Mouse (Mus musculus) spleen, adult 2 months (tissue): ENCODE data around the gene Asb9.

ENCODE experiments used
- CTCF ChIP-seq: fragments of 200-500 bp; IDR thresholded peaks from 2 replicates; pipeline ENCODE4 v1.5.1; 2011; ENCODE audit warnings: mild to moderate bottlenecking, inconsistent platforms; ENCODE audit not compliant: insufficient read depth, insufficient read length, insufficient replicate concordance; ENCODE audit errors: extremely low read depth
- POLR2A ChIP-seq: fragments of 200-500 bp; IDR thresholded peaks from 2 replicates; pipeline ENCODE4 v1.6.1; 2011; ENCODE audit warnings: low read depth, low read length, inconsistent platforms

DNA sequence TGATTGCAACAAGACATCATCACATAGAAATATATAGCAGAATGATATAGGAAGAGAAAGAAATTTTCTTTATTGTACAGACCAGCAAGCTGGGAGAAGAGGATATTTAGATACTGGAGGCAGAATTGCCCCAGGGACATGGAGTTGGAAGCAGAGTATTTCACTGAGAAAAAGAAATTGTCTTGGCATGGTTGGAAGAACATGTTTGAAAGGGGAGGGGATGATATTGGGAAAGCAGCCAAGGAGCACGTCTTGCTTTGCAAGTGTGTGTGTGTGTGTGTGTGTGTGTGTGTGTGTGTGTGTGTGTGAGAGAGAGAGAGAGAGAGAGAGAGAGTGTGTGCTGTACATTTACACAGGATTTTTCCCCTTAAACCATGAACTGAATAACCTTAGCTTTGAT is 64.1 kb downstream of the Asb9 start:
- no peak for TF ChIP-seq CTCF
- TF ChIP-seq POLR2A: no peak
